Mouse (Mus musculus) intestine, embryonic 14.5 days (tissue): Measurements from ENCODE around the gene Ctrl. TPM values are rescaled to one million over a fixed set of nuclear protein-coding genes. Genes with fewer than 3 reads are reported as not detected.
A peak's percentile ranks its signal among the peaks of the same experiment; 100 is the strongest.

ENCODE experiments used
- ATAC-seq: fragments of 200-750 bp; cut with Nextera tagmentation; replicated peaks from 2 replicates; pipeline ENCODE4 v1.8.0; 2017; ENCODE audit warnings: low read depth, moderate number of reproducible peaks, moderate TSS enrichment, moderate library complexity; ENCODE audit not compliant: low FRiP score, low TSS enrichment
- DNase-seq: peaks from one replicate; pipeline ENCODE4 v3.0.0-alpha.2; 2018; ENCODE audit warnings: low spot score
- H3K27ac ChIP-seq: fragments of 300-500 bp; sonication (generic); 2 replicates; pipeline ENCODE4 v1.5.1; 2014; ENCODE audit warnings: low read depth, mild to moderate bottlenecking, control low read depth
- H3K27me3 ChIP-seq: fragments of 300-500 bp; sonication (generic); replicated peaks from 2 replicates; pipeline ENCODE4 v1.6.1; 2014; ENCODE audit warnings: low read length, control low read depth; ENCODE audit not compliant: control insufficient read depth, insufficient read depth
- H3K36me3 ChIP-seq: fragments of 300-500 bp; sonication (generic); 2 replicates; pipeline ENCODE4 v1.6.1; 2014; ENCODE audit warnings: low read length, control low read depth; ENCODE audit not compliant: control insufficient read depth, insufficient read depth
- H3K4me1 ChIP-seq: fragments of 300-500 bp; sonication (generic); replicated peaks from 2 replicates; pipeline ENCODE4 v1.6.1; 2014; ENCODE audit warnings: low read length, control low read depth, mixed read lengths; ENCODE audit not compliant: control insufficient read depth, insufficient read depth
- H3K4me2 ChIP-seq: fragments of 300-500 bp; sonication (generic); 2 replicates; pipeline ENCODE4 v1.6.1; 2014; ENCODE audit warnings: low read length
- H3K4me3 ChIP-seq: fragments of 300-500 bp; sonication (generic); 2 replicates; pipeline ENCODE4 v1.5.1; 2014; ENCODE audit warnings: low read depth, low read length, control low read depth, mixed read lengths
- H3K9ac ChIP-seq: fragments of 300-500 bp; sonication (generic); 2 replicates; pipeline ENCODE4 v1.6.1; 2014; ENCODE audit warnings: mild to moderate bottlenecking, low read length
- H3K9me3 ChIP-seq: fragments of 300-500 bp; sonication (generic); 2 replicates; pipeline ENCODE4 v1.6.1; 2016; ENCODE audit warnings: low read length, control low read depth; ENCODE audit not compliant: control insufficient read depth
- WGBS: fragments of 180-500 bp; shearing (Covaris S2); extraction: QIAGEN DNeasy Blood & Tissue Kit; methylation state at CpG from one replicate; pipeline ENCODE4 v1.1.7; 2014; 5-methylcytosine and 5-hydroxymethylcytosine counted together
- polyA plus RNA-seq: library from polyadenylated mRNA; unstranded; fragments of >200 nt; fragmentation: Nextera tagmentation; extraction: Ambion mirVana; gene quantifications from 2 replicates; pipeline ENCODE4 v1.2.1, GENCODE M21; 2014

Ctrl gene
- polyA plus RNA-seq, 1 experiment from 2014 or later, result 1.0 TPM

DNA sequence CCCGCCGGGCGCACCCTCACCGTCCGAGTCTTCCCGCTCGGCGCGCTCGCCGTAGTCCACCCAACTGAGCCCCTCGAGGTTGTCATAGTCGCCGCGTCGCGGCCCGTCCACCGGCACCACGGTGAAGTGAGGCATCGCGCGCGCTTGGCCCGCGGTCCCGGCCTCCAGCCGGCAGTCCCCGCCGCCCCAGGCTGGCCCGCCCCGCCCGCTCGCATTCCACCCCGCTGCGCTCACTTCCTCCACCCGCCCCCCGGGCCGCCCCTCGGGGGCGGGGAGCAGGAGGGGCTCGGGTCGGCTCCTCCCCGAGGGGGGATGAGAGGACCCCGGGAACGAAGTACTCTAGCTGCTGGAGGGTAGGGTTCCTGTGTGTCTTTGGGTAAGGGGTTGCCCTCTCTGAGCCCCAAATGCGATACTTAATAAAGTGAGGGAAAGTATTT lies 32.3 kb upstream of the Ctrl start, which contains the start of gene Slc12a4:
TSS of gene Slc12a4 (minus strand) at position 193 of the 437 bp plus-strand sequence.
- under 1% methylated on average over 47 of the region's 47 CpGs for WGBS
- H3K9me3 ChIP-seq, result no peaks in the 10 kb centered on the region
- H3K27ac ChIP-seq, result peak within 1 kb of the TSS; percentile 92
- H3K9ac ChIP-seq, result peak within 1 kb of the TSS; percentile 91
- no peaks in the 10 kb centered on the region for H3K27me3 ChIP-seq
- no peaks in the 10 kb centered on the region for H3K36me3 ChIP-seq
- H3K4me2 ChIP-seq, result peak within 1 kb of the TSS; percentile 66
- peak; percentile 90 for DNase-seq
- ATAC-seq, result peak; percentile 94
- peak within 1 kb of the TSS; percentile 78 for H3K4me3 ChIP-seq
- H3K4me1 ChIP-seq, result peaks cover 18% of the 10 kb centered on the region

DNA sequence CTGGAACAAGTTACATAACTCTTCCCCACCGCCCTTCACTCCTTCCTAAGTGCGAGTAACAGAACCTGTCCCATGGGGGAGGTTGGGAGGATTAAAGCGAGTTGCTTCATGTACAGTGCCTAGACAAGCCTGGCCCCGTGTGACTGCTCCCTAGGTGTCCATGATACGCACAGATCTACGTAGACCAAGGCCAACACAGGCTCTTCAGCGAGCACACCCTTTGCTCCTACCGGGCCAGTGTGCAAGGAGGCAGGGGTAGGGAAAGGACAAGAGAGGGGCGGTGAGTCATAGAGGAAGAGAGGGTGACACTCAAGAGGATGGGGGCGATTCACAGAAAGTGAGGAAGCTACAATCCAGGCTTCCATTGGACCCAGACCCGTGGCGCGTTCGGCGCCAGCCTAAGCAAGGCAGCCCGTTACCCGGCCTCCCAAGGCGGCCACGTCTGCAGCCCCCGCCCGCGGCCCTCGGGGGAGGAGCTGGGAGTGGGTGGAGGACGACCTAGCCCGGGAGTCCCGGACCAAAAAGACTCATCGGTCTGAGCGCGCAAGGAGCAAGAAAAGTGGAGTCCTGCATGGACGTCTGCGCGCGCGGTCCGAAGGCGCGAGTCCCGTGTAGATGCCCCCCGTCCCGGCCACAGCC lies 31.7 kb upstream of the Ctrl start:
- ATAC-seq (peak; percentile 74), DNase-seq (peak; percentile 83)
- Histone ChIP-seq H3K27me3 (no peaks in the 10 kb centered on the region), H3K9me3 (no peaks in the 10 kb centered on the region), H3K4me1 (peaks cover 18% of the 10 kb centered on the region), H3K27ac (peak overlapping the region; percentile 92), H3K36me3 (peaks cover 3% of the 10 kb centered on the region; the same call in 1 of the 2 replicates), H3K9ac (peak overlapping the region; percentile 91), H3K4me2 (peak overlapping the region; percentile 66), H3K4me3 (peak overlapping the region; percentile 78)
- 1% methylated on average over 34 of the region's 40 CpGs for WGBS

DNA sequence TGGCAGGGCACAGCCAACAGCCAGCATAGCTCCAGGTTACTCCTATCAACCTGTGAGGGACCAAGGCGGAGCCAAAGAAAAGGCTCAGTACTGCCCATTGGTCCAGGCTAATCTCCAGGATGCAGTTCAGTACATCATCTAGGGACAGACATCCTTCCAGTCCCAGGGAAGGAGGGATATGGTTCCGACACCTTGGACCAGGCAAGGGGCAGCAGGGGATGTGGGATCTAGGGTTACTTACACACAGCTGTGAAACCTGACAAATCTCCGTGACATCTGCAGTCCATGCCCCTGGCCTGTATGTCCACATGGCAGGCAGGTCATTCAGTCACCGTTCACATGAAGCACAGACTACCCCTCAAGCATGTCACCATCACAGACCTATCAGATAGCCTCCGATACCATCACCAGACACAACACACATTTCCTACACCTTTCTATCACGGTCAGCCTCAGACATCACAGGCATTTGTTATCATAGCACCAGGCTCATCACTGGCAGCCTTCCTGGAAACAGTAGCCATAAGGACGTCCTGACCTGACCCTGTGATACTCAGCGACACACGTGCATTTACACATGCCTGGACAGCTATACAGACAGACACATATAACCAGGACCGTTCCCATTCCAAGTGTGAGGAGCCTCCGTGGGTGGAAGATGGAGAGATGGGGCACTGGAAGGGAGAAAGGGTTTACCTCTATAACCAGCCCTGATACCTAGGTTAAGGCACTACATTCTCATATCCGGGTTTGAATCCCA lies 31.0 kb upstream of the Ctrl start:
- peaks cover 9% of the 10 kb centered on the region; the same call in 1 of the 2 replicates for H3K36me3 ChIP-seq
- H3K4me1 ChIP-seq, result peaks cover 18% of the 10 kb centered on the region
- ATAC-seq, result no peak
- H3K9ac ChIP-seq, result peak overlapping the region; percentile 91
- no peaks in the 10 kb centered on the region for H3K27me3 ChIP-seq
- peak overlapping the region; percentile 78 for H3K4me3 ChIP-seq
- peak overlapping the region; percentile 66 for H3K4me2 ChIP-seq
- no peaks in the 10 kb centered on the region for H3K9me3 ChIP-seq
- DNase-seq, result peak; percentile 55
- WGBS, result 56% methylated on average over 12 of the region's 12 CpGs
- H3K27ac ChIP-seq, result no peak overlapping the region

DNA sequence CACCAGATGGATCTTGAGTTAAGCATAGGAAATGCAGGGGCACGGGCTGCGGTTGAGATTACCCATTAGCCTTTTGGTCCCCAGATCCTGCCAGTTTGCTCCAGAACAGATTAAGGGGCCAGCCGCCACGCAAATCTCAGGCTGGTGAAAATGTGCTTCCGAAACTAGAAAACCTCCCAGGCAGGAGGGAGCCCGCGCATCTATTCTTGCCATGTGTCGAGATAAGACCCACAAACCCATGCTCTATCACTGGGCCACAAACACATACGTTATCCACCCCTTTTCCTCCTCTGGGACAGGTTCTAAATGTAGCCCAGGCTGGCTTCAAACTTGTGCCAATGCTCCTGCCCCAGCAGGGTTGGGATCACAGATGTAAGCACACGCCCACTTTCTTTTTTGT lies 27.9 kb upstream of the Ctrl start:
- H3K27ac ChIP-seq, result no peak overlapping the region
- 86% methylated on average over 10 of the region's 10 CpGs for WGBS
- H3K27me3 ChIP-seq, result no peaks in the 10 kb centered on the region
- no peak overlapping the region for H3K9ac ChIP-seq
- H3K4me2 ChIP-seq, result no peak overlapping the region
- H3K4me3 ChIP-seq, result no peak overlapping the region
- ATAC-seq (no peak), DNase-seq (no peak)
- H3K4me1 ChIP-seq, result peaks cover 13% of the 10 kb centered on the region
- H3K36me3 ChIP-seq, result peaks cover 24% of the 10 kb centered on the region
- H3K9me3 ChIP-seq, result no peaks in the 10 kb centered on the region

DNA sequence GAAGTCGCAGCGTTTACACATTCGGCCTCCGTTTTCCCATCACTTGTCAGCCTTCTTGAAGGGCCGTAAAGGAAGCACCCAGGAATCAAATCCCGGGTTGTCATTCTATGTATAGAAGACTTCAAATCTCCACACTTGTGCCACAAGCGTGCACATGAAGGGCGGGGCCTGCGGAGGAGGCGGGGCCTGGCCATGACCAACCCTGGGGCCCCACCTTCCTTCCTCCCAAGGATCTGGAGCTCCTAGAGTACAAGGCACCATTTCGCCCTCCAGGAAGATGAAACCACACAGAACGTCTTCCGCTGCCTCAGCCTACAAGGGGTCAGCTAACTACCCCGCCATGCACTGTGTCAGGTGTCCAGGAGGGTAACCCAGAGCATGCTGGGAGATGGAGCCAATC lies 27.4 kb upstream of the Ctrl start:
- Histone ChIP-seq H3K9me3 (no peaks in the 10 kb centered on the region), H3K4me2 (no peak overlapping the region), H3K4me3 (no peak overlapping the region), H3K4me1 (peaks cover 9% of the 10 kb centered on the region), H3K36me3 (peaks cover 29% of the 10 kb centered on the region), H3K27ac (no peak overlapping the region), H3K27me3 (no peaks in the 10 kb centered on the region), H3K9ac (no peak overlapping the region)
- 77% methylated on average over 14 of the region's 14 CpGs for WGBS
- no peak for DNase-seq
- no peak for ATAC-seq

GRCm38 (mm10) chr8:105959350-105959749 lies 25.7 kb upstream of the Ctrl start:
- Histone ChIP-seq H3K36me3 (peaks cover 42% of the 10 kb centered on the region), H3K27me3 (no peaks in the 10 kb centered on the region), H3K4me3 (no peak overlapping the region), H3K4me2 (no peak overlapping the region), H3K27ac (no peak overlapping the region), H3K9me3 (no peaks in the 10 kb centered on the region), H3K4me1 (peaks cover 6% of the 10 kb centered on the region), H3K9ac (no peak overlapping the region)
- WGBS, result 85% methylated on average over 7 of the region's 7 CpGs
- ATAC-seq (no peak), DNase-seq (no peak)

DNA sequence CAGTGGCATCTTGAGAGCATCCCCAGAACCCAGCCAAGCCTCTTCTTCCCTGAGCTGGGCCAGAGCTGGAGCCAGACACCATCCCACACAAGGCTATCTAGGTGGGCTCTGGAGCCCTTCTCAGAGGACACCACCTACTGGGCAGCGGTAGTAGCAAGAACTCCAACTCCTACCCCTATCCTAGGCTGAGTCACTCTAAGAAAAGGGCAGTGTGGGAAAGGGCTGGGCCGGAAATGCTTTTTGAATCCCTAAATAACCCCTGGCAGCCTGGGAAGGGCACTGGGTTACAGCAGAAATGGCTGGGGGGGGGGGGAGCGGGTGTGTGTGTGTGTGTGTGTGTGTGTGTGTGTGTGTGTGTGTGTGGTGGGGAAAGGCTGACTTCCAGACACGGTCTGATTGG lies 24.2 kb upstream of the Ctrl start:
- peaks cover 57% of the 10 kb centered on the region for H3K36me3 ChIP-seq
- H3K27ac ChIP-seq, result no peak overlapping the region
- H3K4me3 ChIP-seq, result no peak overlapping the region
- no peaks in the 10 kb centered on the region for H3K9me3 ChIP-seq
- no peaks in the 10 kb centered on the region for H3K27me3 ChIP-seq
- no peaks in the 10 kb centered on the region for H3K4me1 ChIP-seq
- H3K4me2 ChIP-seq, result no peak overlapping the region
- DNase-seq, result no peak
- ATAC-seq, result no peak
- WGBS, result 73% methylated on average over 3 of the region's 4 CpGs
- H3K9ac ChIP-seq, result no peak overlapping the region

DNA sequence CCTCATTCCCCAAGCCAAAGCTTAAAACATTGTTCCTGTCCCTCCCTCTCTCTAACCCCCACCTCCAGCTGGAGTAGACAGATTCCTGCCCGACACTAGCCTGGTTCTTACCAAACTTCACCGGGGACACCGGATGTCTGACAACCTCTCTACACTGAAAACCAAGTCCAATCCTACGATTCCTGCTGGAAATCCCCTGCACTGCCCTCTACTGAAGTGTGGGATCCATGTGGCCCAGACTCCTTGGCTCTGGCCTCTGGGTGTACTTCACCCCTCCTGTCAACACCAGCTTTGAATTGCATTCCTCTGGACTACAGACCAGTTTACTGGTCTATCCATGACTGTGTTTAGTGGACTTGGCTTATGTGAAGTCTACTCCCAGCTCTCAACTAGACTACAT lies 22.9 kb upstream of the Ctrl start:
- ATAC-seq, result no peak
- peaks cover 67% of the 10 kb centered on the region for H3K36me3 ChIP-seq
- H3K27ac ChIP-seq, result no peak overlapping the region
- H3K4me2 ChIP-seq, result no peak overlapping the region
- H3K9me3 ChIP-seq, result no peaks in the 10 kb centered on the region
- DNase-seq, result no peak
- H3K4me1 ChIP-seq, result no peaks in the 10 kb centered on the region
- no peak overlapping the region for H3K4me3 ChIP-seq
- H3K9ac ChIP-seq, result no peak overlapping the region
- WGBS, result 92% methylated on average over 4 of the region's 4 CpGs
- no peaks in the 10 kb centered on the region for H3K27me3 ChIP-seq
